12 mouse cellular contexts compared by ENCODE assay signal in the genomic region with DNA sequence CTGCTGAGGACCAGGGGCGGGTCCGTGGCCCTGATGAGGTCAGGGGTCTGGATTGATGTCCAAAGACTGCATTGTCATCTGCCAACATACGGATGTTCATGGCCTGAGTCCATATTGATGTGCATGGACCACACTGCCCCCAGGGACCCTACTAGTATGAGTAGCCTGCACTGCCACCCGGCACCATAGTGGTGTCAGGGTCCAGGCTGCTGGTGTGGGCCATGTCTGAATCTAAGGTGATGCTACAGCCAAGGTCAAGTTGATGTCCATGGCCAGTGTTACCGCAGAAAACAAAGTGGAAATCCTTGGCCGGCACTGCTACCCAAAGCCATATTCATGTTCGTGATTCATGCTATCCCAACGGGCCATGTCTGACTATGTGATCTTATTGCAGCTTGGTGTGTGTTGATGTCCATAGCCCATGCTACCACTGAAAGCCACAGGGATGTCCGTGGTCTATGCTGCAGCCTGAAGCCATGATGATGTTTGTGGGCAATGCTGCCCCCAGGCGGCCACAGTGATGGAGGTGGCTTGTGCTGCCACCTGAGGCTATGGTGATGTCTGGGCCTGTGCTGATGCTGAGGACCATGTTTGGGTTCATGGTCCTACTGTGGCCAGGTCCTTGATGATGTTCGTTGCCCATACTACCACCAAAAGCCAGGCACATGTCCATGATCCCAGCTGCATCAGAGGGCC.
DNase-seq lines count a peak whose midpoint lies in the region; ATAC-seq and TF ChIP-seq lines count a peak whose summit lies in the region.
"Had no signal": no experiment of that assay in that cellular context is flagged by ENCODE, and none has a peak within 500 bp of the region (broad histone marks: within the 10 kb centered on the region; RNA-seq: fewer than 3 reads in every experiment).

No protein-coding gene starts in this region.

- H3K36me3 ChIP-seq in ES-Bruce4 (ENCODE audit: control insufficient read depth, insufficient read depth, low read length, poor library complexity, severe bottlenecking): no peaks in the 10 kb centered on the region
- H3K36me3 ChIP-seq in kidney, embryonic 16.5 days (ENCODE audit: insufficient read depth, low read length): no peaks in the 10 kb centered on the region
- H3K36me3 ChIP-seq: limb, embryonic 12.5 days had no signal

- TF ChIP-seq POLR2A in ES-Bruce4 (IDR thresholded peaks at IDR 0.05; ENCODE audit: insufficient read depth, low read length): no peak

- DNase-seq in adrenal gland, postnatal 10 days: peak; percentile 6
- DNase-seq in adrenal gland, postnatal 4 days (ENCODE audit: low spot score in 2 of 2): no peak
- no peak for DNase-seq in left cerebral cortex, adult 2 months (ENCODE audit: extremely low spot score in 1 of 2, low spot score in 2 of 2)
- DNase-seq in left cerebral cortex, postnatal 14 days (ENCODE audit: low spot score in 2 of 2): no peak
- no peak for DNase-seq in urinary bladder, postnatal 14 days (ENCODE audit: low spot score)
- DNase-seq: B cell, adult 2 months; heart, postnatal 10 days had no signal

- 84% methylated on average over 11 of the region's 11 CpGs for WGBS in kidney, embryonic 16.5 days

- no peak overlapping the region for H3K9ac ChIP-seq in ES-Bruce4 (ENCODE audit: low read depth, poor library complexity, severe bottlenecking)
- H3K9ac ChIP-seq in kidney, embryonic 16.5 days (replicated peaks; ENCODE audit: low read length): no peak overlapping the region
- H3K9ac ChIP-seq: limb, embryonic 12.5 days had no signal

- no peaks in the 10 kb centered on the region for H3K4me1 ChIP-seq in ES-Bruce4 (ENCODE audit: control insufficient read depth, insufficient read depth, low read length)
- H3K4me1 ChIP-seq in kidney, embryonic 16.5 days (ENCODE audit: insufficient read depth, low read length): no peaks in the 10 kb centered on the region
- H3K4me1 ChIP-seq: limb, embryonic 12.5 days had no signal

- TF ChIP-seq CTCF in left cerebral cortex, adult 2 months (IDR thresholded peaks at IDR 0.05): peak; percentile 22
- TF ChIP-seq CTCF in ES-Bruce4 (IDR thresholded peaks at IDR 0.05; ENCODE audit: low read depth, low read length): peak; percentile 59

- H3K27ac ChIP-seq in left cerebral cortex, adult 2 months: no peak overlapping the region
- no peak overlapping the region for H3K27ac ChIP-seq in ES-Bruce4 (ENCODE audit: insufficient read depth, low read length)
- no peak overlapping the region for H3K27ac ChIP-seq in kidney, embryonic 16.5 days (ENCODE audit: low read length)
- H3K27ac ChIP-seq: limb, embryonic 12.5 days had no signal

- H3K27me3 ChIP-seq in ES-Bruce4 (ENCODE audit: control insufficient read depth, insufficient read depth, low read length, poor library complexity, severe bottlenecking): no peaks in the 10 kb centered on the region
- no peaks in the 10 kb centered on the region for H3K27me3 ChIP-seq in kidney, embryonic 16.5 days (ENCODE audit: insufficient read depth, low read length)
- H3K27me3 ChIP-seq: limb, embryonic 12.5 days had no signal

- peak; percentile 59; the same call in 1 of the 2 replicates for ATAC-seq in kidney, embryonic 16.5 days (ENCODE audit: low FRiP score, low TSS enrichment)
- ATAC-seq in inflammation-experienced regulatory T-cells, adult 6 months: no peak

- intact Hi-C loops in left cerebral cortex, adult 2 months (cut with DNase I): no loop called here
- intact Hi-C loops in left cerebral cortex, postnatal 14 days (cut with DNase I): no loop called here

- no peak overlapping the region for H3K4me3 ChIP-seq in left cerebral cortex, adult 2 months
- no peak overlapping the region for H3K4me3 ChIP-seq in ES-Bruce4 (ENCODE audit: low read depth, low read length)
- H3K4me3 ChIP-seq in kidney, embryonic 16.5 days (ENCODE audit: low read length): no peak overlapping the region
- H3K4me3 ChIP-seq: limb, embryonic 12.5 days; myocyte had no signal

- TF ChIP-seq EP300 in ES-Bruce4 (IDR thresholded peaks at IDR 0.05; ENCODE audit: insufficient read depth, low read depth, low read length): no peak

- no peak overlapping the region for H3K4me2 ChIP-seq in kidney, embryonic 16.5 days (replicated peaks; ENCODE audit: low read depth, low read length)
- H3K4me2 ChIP-seq: limb, embryonic 12.5 days had no signal

- H3K9me3 ChIP-seq in ES-Bruce4 (replicated peaks; ENCODE audit: control insufficient read depth, insufficient read depth, low read length, poor library complexity, severe bottlenecking): no peaks in the 10 kb centered on the region
- no peaks in the 10 kb centered on the region for H3K9me3 ChIP-seq in kidney, embryonic 16.5 days (ENCODE audit: low read length)
- H3K9me3 ChIP-seq: limb, embryonic 12.5 days had no signal
